Mouse (Mus musculus) stomach, postnatal 0 days (tissue): Measurements from ENCODE around the gene Bcar3.

Experiments used
- CTCF ChIP-seq: IDR thresholded peaks from 2 replicates; pipeline ENCODE4 v1.5.1; 2016; ENCODE audit warnings: antibody characterized with exemption, low read depth, mild to moderate bottlenecking, moderate library complexity
- EP300 ChIP-seq: optimal IDR thresholded peaks from 2 replicates; pipeline ENCODE3; 2016; ENCODE audit warnings: antibody characterized with exemption

DNA sequence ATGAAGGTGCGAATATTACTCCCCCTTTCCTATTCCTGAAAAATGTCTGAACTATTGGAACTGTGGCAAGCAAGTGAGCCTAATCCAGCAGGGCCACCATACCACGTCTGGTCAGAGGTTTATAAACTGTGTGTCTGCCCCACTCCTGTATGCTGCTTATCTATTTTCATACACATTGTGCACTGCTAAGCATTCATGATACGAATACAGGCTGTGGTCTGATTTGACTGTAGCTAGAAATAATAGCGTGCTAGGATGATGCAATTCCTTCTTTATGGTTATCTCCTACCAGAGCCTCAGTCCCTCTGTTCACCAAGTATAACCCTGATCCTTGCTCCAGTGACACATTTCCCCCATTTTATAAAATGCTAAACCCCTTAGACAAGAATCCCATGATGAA lies 162.2 kb downstream of the Bcar3 start:
- TF ChIP-seq CTCF, result no peak
- no peak for TF ChIP-seq EP300
